Mouse (Mus musculus) mouse trophoblast stem cell (cell line): ENCODE measurements around the gene Hivep1.

ENCODE experiments used
- in situ Hi-C, 2 experiments: fragments of 300-500 bp; cut with MseI, MboI; formaldehyde crosslinking; loops; 2 replicates in 1 of 2; 3 replicates in 1 of 2; pipeline ENCODE4 v1.15.1; 2025

Hivep1 gene

DNA sequence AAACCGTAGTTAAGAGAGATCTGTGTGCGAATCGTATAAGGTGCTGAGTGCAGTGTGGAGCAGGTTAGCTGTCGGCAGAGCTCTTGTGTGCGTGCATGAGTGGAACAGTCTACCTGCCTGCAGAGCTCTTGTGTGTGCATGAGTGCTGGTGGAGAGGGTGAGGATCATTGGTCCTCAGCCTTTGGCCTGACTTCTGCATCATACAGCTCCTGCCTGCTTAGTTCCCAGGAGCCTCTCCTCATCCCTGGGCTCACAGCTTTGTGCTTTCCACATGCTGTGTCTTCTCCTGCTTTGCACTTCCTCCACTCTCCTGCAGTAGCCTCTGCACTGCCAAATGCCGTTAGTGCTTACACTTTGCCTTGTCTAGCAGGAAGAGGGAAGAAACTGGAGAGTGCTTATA is 60.2 kb downstream of the Hivep1 start:
- in situ Hi-C loops = no loop called here

DNA sequence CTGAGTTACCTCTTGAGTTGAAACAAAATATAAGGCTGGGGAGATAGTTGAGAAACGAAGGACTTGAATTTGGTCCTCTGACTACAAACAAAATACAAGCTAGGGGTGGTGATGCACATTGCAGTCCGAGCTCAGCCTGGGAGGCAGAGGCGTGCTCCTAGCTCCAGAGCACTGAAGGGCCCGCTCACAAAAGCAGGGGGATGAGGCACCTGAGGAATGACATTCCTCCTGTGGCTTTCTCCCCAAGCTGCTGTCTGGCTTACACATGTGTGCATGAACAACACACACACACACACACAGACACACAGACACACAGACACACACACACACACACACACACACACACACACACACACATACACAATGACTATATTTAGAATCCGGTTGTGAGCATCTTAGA is 60.9 kb downstream of the Hivep1 start:
- in situ Hi-C loops = no loop called here

DNA sequence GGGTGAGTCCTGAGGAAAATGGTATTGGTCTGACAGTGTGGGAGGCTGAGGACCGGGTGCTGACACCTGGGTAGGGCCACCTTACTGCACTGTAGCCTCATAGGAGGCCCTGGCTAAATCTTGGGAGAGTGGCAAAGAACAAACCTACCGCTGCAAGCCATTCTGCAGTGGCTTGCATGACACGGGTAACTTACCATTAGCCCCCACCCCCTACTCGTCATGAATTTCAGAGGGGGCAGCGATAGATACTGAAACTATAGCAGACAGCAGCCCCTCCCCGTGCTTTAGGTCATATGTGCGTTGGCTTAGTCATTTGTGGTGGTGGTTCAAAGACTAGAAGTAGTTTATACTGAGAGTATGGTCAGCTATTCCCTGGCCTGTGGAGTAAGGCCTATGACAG is 61.8 kb downstream of the Hivep1 start:
- in situ Hi-C loops = no loop called here

DNA sequence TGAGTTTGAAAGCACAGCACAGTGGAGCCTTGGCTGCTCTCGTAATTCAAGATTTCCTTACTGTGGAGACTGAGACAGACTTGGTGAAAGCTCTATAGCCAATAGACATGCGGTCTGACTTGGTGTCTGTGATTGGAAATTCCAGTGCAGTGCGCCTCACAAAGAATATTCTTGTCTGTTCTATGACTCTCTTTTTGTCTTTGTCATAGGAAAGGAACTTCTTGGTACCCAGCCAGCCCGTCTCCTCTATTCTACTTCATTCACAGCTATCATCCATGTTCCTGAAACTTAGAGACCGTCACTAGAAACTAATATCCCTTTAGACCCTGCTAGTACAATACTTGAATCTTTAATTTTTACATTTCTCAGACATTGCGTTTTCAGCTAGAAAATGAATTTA is 64.5 kb downstream of the Hivep1 start:
- in situ Hi-C loops = no loop called here

DNA sequence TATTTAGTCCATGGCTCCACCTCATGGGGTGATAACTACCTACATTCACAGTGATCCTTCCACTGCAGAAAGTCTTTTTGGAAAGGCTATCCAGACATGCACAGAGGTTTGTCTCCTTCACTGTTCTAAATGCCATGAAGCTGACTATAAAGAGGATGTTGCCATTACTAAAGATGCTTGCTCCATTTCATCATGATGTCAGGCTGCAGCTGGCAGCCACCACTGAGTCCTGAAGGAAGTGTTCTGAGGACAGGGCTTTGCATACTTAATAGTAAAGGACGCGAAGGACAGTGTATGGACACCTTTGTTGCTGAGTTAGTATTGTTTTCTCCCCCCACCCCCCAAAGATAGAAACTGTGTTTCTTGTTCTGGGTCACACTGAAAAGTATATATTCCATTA is 67.2 kb downstream of the Hivep1 start:
- in situ Hi-C loops = no loop called here

DNA sequence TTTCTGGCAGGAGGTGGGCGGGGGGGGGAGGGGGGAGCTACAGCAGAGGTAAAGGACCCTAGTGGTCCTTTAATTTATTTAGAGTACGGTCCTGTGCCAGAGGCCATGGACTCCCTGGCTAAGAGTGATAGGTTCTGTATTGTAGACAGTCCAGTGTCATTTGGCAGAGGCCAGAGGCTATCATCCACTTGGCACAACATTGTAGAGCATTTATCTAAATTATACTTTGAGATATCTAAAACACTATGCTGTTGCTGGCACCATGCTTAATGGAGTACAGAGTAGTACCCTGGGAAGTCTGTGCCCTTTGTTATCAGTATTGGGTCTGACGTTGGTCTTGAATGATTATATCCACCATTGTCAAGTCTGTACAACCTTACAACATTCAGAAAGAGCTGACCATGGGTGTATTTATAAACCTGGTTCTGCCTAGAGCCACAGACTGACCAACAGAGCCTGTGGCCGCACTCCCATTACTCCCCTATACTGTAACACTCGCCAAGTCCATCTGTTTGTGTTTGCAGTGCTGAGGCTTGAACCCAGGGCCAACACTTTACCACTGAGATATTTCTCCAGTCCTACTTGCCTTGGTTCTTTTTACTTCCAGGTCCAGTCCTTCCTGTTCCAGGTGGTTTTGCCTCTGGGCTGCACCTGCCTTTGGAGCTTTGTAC is 69.4 kb downstream of the Hivep1 start:
- in situ Hi-C loops = no loop called here

DNA sequence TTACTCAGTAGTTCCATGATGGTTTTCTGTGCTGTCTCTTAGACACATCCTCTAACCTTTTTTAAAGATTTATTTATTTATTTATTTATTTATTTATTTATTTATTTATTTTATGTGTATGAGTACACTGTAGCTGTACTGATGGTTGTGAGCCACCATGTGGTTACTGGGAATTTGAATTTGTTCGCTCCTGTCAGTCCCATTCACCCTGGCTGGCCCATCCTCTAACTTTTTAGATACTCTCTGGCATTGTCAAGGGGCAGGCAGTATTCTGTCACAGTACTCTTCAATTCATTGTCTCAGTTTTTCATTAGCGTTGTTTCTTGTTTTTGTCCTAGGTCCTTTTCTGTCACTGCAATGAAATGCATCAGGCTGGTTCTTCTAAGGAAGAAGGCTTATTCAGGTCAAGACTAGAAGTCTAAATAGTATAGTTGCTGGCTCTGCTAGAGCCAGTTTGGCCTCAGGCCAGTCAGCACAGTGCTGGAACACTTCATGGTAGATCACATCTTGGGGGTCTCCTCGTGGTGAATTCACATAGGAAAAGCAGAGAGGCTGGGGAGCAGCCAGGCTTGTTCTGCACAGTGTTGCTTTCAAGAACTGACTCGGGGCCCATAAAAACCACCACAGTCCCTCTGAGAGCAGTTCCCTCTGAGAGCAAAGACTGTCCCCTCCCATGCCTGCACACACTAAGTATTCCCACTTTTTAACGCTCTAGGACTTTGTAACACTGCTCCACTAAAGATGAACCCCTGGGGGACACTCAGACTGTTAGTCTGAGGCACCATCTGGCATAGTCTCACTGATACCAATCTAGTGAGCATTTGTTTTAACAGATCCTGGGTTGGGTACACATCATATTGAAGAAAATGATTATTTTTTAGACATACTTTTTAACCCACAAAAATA is 70.2 kb downstream of the Hivep1 start:
- in situ Hi-C loops = no loop called here

DNA sequence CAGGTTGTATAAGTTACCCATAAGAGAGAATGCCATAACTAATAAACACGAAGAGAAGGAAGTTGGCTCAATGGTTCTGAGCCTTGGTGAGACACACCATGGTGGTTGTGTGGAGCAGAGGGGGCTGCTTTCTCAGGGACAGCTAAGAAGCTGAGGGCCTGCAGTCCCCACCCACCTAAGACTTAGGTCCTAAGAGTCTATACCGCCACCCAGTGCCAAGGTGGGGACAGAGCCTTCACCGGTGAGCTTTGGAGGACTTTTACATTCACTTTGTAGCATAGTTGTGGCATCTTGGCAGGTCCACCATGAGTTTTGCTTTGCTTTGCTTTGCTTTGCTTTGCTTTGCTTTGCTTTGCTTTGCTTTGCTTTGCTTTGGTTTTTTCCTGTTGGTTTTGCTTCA is 92.8 kb downstream of the Hivep1 start:
- in situ Hi-C loops = no loop called here

DNA sequence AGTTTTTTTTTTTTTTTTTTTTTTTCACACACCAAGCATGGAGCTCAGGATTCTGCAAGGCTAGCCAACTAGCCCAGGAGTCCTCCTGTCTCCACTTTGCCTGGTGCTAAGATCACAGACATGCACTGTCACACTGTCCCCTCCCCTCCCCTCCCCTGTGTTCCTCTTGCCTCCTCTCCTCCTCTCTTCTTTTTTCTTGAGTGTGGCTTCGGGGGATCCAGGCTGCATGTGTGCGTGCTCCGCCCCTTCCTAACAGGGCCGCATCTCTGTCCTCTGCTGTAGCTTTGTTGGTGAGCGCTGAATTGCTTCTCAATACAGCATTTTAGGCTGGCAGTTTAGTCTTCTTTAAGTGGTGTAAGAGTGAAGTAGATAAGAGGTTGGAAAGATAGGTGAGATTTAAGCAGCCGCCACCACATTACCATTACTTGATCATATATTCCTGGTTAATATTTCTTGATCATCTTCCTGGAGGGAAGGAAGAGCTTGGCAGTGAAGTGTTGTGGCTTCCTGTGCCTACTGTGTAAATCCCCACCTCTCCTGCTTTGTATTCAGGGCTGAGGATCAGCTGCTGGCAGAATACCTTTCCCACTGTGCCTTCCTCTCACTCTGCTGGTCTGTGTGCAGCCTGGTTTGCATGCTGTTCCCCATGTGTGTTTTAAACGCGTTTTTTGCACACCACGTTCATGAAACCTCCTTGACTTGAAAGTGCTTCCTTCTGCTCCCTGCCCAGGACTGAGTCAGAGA is 97.7 kb downstream of the Hivep1 start:
- in situ Hi-C loops = no loop called here

DNA sequence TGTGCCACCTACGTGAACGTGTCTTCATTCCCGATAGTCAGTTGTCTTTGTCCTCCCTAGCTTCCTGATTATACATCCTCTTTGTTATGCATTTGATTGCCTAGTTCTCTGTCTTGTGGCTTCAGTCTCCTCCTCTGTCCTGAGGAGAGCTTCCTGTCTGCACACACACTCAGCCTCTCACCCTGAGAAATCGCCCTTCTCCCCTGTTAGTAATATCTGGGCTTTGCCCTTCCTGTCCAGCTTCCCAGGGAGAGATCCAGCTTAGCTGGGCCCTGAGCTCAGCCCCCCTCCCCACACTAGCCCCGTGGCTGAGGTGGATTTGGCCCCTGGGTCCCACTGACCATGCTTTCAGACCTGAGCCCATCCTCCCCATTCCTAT is 98.2 kb downstream of the Hivep1 start:
- in situ Hi-C loops = no loop called here

DNA sequence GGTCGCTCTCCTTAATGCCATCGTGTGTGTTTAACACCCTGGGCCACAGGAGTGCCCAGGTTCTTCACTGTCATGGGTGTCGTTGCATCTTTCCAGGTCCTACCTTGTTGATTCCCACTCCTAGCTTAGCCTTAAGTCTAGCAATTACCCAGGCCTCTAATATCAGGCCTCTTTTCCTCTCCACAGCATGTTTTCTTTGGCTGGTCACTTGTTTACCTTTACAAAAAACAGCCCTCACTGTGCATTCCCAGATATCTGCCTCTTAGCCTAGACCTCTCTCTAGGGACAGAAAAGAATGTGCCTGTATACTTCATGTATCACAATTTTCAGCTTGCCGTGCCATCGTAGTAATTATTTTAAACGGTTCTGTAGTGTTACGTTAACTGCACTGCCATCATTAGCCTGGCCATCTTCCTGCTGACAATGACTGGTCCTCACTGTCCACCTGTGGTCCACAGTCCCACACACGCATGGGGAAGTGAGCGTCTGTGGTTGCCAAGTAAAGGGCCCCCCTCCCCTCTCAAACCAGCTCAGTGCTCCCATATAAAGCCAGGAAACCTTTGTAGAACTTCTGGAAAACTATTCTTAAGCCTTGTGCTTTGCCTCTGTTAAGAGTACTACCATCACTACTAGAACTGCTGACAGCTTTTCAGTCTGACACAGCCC is 98.8 kb downstream of the Hivep1 start:
- in situ Hi-C loops = no loop called here

DNA sequence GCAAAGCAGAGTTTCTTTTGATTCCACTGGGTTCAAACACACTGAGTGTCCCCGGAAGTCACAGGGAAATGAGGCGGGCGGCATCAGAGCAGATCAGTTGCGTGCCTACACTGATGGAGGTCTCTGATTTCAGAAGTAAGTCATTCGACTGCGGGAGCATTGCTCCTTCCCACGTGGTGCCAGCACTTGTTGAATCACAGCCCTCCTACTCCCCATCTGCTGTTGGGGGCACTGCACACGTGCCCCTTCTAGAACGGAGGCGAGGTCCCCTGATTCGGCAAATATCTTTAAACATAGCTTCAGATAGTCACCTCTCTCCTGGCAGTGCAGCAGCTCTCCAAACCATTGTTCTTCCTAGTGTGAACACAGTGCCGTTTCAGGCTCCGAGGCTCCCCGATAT is 106.4 kb downstream of the Hivep1 start:
- in situ Hi-C loops = no loop called here

DNA sequence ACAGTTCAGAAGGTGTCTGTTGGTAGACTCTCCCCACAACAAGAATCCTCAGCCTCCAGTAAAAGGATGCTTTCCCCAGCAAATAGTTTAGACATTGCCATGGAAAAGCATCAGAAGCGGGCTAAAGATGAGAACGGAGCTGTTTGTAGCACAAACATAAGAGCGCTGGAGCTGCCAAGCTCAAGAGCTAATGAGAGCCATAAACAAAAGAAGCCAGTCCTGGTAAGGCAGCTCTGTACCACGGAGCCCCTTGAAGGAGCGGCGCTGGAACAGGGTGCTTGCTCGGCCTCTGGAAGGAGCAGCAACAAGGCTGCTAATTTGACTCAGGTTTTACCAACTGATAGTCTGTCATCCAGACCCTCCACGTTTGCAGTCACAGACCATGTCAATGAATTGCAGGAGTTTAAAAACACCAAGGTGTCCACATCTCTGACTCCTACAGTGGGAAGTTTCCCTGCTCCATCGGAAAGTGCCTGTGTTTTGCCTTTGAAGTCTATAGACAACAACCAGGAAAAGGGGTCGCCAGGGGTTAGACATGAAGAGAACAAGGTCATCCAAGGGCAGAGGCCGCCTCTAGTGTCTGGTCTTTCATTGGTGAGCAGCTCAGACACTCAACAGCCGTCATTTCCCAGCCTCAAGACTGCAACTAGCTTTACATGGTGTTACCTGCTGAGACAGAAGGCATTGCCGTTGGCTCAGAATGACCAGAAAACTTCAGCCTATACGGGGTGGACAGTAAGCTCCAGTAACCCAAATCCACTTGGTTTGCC is 107.8 kb downstream of the Hivep1 start:
- in situ Hi-C loops = no loop called here

DNA sequence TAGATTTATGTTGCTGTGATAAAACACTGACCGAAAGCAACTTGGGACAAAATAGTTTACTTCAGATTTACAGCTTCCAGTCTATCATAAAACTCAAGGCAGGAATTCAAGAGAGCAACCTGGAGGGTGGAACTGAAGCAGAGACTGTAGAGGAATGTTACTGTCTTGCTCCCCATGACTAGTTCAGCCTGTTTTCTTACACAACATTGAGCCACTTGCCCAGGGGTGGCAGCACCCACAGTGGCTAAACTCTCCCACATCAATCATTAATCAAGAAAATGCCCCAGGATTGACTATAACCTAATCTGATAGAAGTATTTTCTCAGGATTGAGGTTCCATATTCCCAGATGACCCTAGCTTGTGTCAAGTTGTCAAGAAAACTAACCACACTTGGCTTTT is 119.0 kb downstream of the Hivep1 start:
- in situ Hi-C loops = no loop called here

DNA sequence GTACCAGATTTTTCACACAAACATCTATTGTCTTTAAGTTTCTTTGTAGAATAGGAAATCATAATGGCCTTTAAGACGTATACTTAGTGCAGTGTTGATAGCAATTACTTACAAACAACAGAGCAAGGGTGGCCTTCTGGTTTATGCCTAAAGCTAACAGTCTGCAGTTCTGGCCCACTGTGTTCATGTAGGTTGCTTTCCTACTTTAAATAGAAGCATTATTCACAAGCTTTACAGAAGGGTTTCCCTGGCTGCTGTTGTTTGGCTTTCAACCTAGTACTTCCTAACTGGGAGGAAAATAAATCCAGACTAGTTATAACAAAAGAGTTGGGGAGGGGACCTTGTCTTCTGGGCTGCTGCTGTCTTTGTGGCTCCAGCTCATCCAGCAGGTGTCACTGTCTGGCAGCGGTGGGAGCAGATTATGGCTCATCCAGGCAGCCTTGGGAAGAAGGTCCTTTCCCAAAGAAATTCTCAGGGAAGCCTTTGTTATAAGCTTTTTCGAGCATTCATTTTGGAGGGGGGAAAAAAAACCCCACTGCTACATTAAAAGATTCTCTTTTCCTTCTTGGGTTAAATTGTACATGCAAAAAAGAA is 123.1 kb downstream of the Hivep1 start:
- in situ Hi-C loops = loop anchor here in 1 of 2 experiments (25.0 kb wide), 1 partner anchor 412 kb away; no protein-coding TSS in a partner anchor

DNA sequence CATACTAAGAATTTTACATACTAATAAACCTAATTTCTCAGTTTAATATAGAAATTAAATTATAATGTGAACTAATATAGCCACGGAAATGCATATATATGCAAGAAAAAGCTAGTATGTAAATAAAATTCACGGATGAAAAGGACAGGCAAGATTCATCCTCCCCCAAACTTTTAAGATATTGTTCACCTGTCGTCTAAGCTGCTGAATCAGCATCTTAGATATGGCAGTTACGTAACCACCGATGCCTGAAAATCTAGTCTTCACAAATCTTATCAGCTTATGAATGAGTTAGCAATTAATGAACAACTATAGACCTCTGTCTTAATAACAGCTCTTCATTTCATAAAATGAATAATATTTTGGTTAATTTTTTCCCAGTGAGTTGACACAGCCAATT is 130.8 kb downstream of the Hivep1 start:
- in situ Hi-C loops = loop anchor here in 1 of 2 experiments (25.0 kb wide), 1 partner anchor 405 kb away; no protein-coding TSS in a partner anchor

DNA sequence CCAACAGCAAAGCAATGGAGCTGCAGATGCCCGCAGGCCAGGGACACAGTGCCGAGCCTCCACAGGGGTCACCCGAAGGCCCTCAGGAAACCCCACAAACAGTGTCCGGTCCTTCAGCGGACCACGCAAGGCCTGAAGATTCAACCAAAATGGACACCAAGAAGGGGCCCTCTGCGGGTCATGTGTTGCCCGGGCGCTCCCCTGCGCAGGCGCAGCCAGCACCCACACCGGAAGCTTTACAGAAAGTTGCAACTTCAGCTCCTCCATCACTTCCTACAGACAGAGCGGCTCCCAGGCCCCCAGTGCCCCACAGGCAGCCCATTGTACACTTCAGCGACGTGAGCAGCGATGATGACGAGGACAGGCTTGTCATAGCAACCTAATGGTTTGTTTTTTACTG is 132.3 kb downstream of the Hivep1 start:
- in situ Hi-C loops = loop anchor here in 1 of 2 experiments (25.0 kb wide), 1 partner anchor 403 kb away; no protein-coding TSS in a partner anchor

DNA sequence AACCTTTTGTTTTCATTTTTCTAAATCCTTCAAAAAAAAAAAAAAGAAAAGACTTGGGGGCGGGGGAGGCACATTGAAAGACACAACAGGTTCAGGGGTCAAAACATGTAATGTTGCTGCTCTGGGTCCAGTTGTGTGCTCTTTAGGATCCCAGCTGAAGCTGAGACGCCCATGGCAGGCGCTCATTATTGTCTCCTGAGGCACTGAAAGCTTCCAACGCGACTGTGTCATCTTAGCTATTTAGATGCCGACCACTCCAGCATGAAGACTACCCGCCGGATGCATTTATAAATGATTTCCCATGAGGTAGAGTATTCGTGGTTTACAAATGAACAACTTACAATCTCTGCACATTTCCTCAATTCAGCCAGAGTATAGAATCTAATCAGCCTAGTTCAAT is 141.2 kb downstream of the Hivep1 start:
- in situ Hi-C loops = loop anchor here in 1 of 2 experiments (10.0 to 25.0 kb wide), 2 partner anchors 102 to 394 kb away; no protein-coding TSS in a partner anchor

DNA sequence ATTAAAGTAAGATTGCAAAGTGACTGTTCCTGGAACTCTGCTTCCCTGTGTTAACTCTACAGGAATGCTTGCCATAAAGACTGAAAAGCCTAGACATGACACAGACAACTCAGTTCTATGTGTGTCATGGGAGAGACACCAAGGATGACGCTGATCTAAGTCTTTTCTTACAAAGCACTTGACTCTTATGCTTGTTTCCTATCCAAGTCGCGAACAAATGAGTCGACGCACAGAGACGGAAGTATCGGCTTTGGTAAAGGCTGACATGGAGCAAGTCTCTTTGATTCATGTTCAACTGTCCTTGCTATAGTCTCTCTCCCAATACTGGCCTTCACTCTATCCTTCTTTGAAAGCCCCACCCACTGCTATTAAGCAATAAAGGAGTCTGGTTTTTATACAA is 143.8 kb downstream of the Hivep1 start:
- in situ Hi-C loops = loop anchor here in 1 of 2 experiments (10.0 to 25.0 kb wide), 2 partner anchors 99 to 392 kb away; no protein-coding TSS in a partner anchor

DNA sequence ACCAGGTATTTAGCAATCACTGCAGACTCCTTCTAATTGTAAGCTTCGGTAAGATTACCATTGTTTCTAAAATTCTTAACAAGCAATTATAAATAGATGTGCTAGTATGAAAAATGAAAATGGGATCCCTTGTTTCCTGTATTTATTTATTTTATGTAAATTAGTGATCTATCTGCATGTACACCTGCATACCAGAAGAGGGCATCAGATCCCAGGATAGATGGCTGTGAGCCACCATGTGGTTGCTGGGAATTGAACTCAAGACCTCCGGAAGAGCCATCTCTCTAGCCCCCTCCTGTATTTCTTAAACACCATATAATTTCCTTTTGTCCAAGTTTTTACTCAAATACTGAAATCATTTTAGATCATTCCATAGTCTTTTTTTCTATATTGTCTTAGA is 145.8 kb downstream of the Hivep1 start:
- in situ Hi-C loops = loop anchor here in 1 of 2 experiments (10.0 to 25.0 kb wide), 2 partner anchors 97 to 390 kb away; no protein-coding TSS in a partner anchor
